Mouse (Mus musculus): ENCODE data around the gene Tmem160. TPM values are rescaled to one million over a fixed set of nuclear protein-coding genes. Genes with fewer than 3 reads are reported as not detected.
A peak's percentile ranks its signal among the peaks of the same experiment; 100 is the strongest.

Tmem160 gene
- 79.0 and 83.6 TPM in 2 replicates for polyA plus RNA-seq (2016; fragmentation: Nextera tagmentation; extraction: Ambion mirVana)

DNA sequence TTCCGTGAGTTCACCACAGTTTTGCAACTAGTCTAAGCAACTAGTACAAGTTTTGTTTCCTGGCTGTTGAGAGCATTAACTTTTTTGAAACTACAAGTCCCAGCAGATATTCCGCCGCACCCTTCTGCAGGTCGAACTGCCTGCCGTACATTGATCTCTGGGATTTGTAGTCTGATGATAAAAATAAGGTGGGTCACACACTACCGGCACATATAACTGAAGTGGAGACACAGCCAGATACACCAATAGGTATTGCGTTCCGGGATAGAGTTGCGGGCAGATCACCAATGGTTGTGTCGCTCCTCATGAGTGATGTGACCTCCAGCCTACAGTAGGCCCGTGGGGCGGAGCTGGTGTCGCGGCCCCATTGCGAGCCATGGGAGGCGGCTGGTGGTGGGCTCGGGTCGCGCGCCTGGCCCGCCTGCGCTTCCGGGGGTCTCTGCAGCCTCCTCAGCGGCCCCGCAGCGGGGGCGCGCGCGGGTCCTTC is at the start of gene Tmem160:
Gene Tmem160, plus strand, starts transcription at position 193 of the 487 bp plus-strand sequence.
- Histone ChIP-seq H3K27ac (ENCODE audit: poor library complexity, severe bottlenecking) (peak within 1 kb of the TSS; percentile 51), H3K36me3 (peaks cover 28% of the 10 kb centered on the region), H3K9ac (peak within 1 kb of the TSS; percentile 83), H3K27me3 (replicated peaks) (no peaks in the 10 kb centered on the region), H3K4me2 (peak within 1 kb of the TSS; percentile 93), H3K4me3 (peak within 1 kb of the TSS; percentile 91), H3K9me3 (replicated peaks) (no peaks in the 10 kb centered on the region), H3K4me1 (replicated peaks) (peaks cover 18% of the 10 kb centered on the region)
- WGBS: 2% methylated on average over 30 of the region's 30 CpGs
- ATAC-seq (ENCODE audit: insufficient number of reproducible peaks, low FRiP score): peak; percentile 97

DNA sequence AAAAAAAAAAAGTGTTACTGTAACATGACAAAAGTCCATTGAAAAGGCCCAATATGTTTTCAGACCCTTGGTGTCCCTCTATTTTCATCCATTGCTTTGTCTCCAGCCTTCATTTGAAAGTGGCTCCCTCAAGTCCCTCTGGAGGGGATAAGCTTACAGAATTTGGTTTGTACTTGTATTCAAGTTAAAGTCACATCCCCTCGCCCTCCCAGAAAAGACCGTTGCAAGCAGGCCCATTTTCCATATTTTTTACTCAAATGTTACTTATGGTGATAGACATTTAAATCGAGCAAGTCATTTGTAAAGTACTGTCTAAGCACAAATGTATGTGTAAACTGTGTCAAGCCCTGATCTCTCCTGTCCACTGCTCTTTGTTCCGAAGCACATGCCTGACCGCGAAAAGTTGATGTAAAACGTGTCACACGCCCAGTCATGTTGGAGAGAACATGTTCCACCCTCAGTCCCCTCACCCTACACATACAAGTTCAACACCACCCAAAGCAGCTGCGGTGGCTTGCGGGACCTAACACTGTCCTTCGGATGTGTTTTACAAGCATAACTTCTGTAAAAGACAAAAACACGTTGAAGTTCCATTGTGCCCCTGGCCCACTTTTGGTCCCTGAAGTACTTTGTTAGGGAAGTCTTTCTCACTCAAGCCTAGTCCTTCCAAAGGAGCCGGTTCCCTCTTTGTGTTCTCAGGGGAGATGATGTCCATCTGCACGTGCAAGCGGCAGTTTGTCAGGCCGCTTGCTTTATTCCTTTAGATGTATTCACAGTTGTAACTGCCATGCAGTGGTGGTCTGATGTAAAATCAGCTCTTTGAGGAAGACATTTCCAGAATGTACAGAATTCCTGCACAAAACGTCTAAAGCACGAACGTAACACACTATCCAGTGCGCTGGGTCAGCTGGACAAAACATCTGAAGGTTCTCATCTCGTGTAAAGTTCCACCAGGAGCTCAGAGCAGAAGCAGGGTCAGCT is 49.3 kb upstream of the Tmem160 start:
- Histone ChIP-seq H3K27me3 (replicated peaks) (no peaks in the 10 kb centered on the region), H3K4me2 (peak overlapping the region; percentile 91), H3K9me3 (replicated peaks) (no peaks in the 10 kb centered on the region), H3K36me3 (peaks cover 7% of the 10 kb centered on the region; the same call in 1 of the 2 replicates), H3K27ac (ENCODE audit: poor library complexity, severe bottlenecking) (peak overlapping the region; percentile 100), H3K9ac (peak overlapping the region; percentile 96), H3K4me1 (replicated peaks) (peaks cover 47% of the 10 kb centered on the region), H3K4me3 (peak overlapping the region; percentile 77)
- 40% methylated on average over 21 of the region's 21 CpGs for WGBS
- no peak for ATAC-seq (ENCODE audit: insufficient number of reproducible peaks, low FRiP score)

DNA sequence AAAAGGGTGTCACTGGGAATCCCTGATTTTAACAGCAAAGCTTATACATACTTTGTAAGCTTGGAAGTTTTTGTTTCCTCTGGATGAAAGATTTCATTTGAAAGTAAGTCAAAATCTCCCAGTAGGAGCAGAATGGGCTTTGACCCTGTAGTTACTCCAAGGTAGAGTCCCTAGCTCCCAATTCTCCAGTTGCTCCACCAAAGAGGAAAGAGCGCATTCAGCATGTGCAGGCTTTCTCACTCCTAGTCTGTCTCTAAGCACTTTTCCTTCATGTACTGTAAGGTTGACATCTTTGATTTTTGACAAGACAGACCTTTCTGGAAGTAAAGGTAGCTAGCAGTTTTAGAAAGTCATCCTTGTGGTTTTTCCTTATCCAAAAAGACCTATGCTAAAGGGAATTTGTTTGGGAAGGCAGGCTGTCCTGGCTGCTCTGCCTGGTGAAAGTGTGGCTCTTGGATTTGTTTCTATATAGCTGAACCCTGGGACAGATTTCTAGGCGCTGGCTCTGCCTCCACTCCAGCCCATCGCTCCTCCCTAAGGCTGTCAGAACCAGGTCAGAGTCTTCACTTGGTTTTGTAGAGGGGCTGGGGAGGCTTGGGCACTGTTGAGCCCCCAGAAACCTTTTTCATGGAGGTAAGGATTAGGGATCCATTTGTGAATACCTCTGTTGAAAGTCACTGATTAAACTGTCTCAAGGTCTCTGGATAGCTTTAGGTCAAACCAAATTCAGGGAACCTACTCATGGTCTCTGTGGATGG is 48.1 kb upstream of the Tmem160 start:
- H3K27ac ChIP-seq (ENCODE audit: poor library complexity, severe bottlenecking): peak overlapping the region; percentile 94
- H3K4me2 ChIP-seq: peak overlapping the region; percentile 52
- peaks cover 40% of the 10 kb centered on the region for H3K4me1 ChIP-seq (replicated peaks)
- no peak for ATAC-seq (ENCODE audit: insufficient number of reproducible peaks, low FRiP score)
- peaks cover 7% of the 10 kb centered on the region; the same call in 1 of the 2 replicates for H3K36me3 ChIP-seq
- no peaks in the 10 kb centered on the region for H3K27me3 ChIP-seq (replicated peaks)
- H3K9ac ChIP-seq: peak overlapping the region; percentile 42
- no peak overlapping the region for H3K4me3 ChIP-seq
- no peaks in the 10 kb centered on the region for H3K9me3 ChIP-seq (replicated peaks)
- WGBS: 65% methylated on average over 3 of the region's 3 CpGs

DNA sequence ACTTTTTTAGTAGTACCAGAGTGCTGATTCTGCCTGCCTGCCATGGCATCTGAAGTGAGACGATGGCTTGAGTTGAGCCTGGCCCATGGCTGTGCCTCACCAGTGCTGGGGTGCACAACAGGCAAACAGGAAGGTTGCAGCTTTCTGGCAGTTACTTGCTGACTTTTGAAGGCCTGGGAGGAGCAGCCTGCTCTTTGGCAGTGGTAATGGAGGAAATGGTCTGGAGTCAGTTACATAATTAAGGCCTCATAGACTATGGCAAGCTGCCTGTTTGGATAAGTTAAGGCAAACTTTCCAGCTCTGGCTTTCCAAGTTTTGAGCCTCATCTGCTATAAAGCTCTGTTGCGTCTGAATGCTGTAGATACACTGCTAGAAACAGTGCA is 47.5 kb upstream of the Tmem160 start:
- Histone ChIP-seq H3K9me3 (replicated peaks) (no peaks in the 10 kb centered on the region), H3K36me3 (peaks cover 7% of the 10 kb centered on the region; the same call in 1 of the 2 replicates), H3K4me1 (replicated peaks) (peaks cover 40% of the 10 kb centered on the region), H3K4me2 (peak overlapping the region; percentile 52), H3K27me3 (replicated peaks) (no peaks in the 10 kb centered on the region), H3K9ac (peak overlapping the region; percentile 42), H3K27ac (ENCODE audit: poor library complexity, severe bottlenecking) (peak overlapping the region; percentile 94), H3K4me3 (no peak overlapping the region)
- 44% methylated on average over 2 of the region's 2 CpGs for WGBS
- no peak for ATAC-seq (ENCODE audit: insufficient number of reproducible peaks, low FRiP score)

DNA sequence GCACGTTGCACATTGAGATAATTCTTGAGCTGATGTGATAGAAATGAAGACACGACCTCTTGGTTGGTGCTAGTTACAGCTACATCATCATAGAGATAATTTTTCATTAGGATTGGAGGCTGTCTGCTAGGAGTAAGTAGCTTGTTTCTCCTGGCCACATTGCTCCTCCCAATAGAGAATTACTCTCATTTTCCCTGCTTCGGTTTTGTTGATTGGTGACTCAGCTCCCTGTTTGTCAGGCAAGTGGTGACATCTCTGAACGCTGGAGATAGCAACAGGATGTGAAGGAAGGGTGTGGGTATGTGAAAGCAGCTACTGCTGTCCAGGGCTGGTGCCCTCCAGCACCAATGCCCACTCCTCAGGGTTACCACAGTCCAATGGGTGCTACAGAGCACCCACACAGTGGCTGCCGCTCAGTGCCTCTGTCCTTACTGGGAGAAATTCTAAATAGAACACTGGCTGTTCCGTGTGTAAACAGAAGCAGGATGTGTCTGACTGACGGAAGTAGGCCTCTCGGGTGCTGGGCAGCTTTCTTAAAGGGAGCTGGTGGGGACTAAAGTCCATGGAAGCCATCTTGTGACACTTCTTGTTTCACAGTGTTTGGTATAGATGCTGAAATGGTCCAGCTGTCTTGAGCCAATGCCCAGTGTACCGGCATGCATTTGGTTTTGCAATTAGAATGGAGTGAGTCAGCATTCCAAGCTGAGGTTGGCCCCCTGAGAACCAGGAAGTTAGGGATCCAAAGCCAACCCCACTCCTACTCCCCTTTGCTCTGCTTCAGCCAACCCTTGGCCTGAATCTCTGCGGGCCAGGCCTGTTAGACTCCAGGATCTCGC is 46.8 kb upstream of the Tmem160 start:
- peak overlapping the region; percentile 7; the same call in 1 of the 2 replicates for H3K4me3 ChIP-seq
- H3K4me1 ChIP-seq (replicated peaks): peaks cover 42% of the 10 kb centered on the region
- H3K4me2 ChIP-seq: peak overlapping the region; percentile 52
- no peaks in the 10 kb centered on the region for H3K9me3 ChIP-seq (replicated peaks)
- H3K27me3 ChIP-seq (replicated peaks): no peaks in the 10 kb centered on the region
- peak overlapping the region; percentile 94 for H3K27ac ChIP-seq (ENCODE audit: poor library complexity, severe bottlenecking)
- H3K36me3 ChIP-seq: peaks cover 7% of the 10 kb centered on the region; the same call in 1 of the 2 replicates
- peak; percentile 75 for ATAC-seq (ENCODE audit: insufficient number of reproducible peaks, low FRiP score)
- peak overlapping the region; percentile 42; the same call in 1 of the 2 replicates for H3K9ac ChIP-seq
- WGBS: 26% methylated on average over 11 of the region's 11 CpGs

DNA sequence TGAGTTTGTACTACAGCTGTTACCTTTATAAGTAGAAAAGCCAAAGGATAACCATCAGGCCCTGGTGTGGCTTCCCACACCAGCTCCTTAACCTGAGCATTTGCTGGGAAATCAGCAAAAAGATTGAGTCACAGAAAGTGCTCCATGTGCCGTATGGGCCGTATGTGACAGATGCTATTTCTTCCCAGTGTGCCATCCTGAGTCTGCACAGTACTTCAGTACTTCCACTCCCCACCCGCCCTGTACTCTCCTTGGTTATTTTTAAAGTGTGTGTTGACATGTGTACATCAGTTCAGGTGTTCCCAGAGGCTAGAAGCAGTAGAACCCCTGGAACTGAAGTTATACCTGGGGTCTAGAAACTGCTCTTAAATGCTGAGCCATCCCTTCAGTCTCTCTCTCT is 45.6 kb upstream of the Tmem160 start:
- Histone ChIP-seq H3K9ac (no peak overlapping the region), H3K4me3 (no peak overlapping the region), H3K4me1 (replicated peaks) (peaks cover 54% of the 10 kb centered on the region), H3K27ac (ENCODE audit: poor library complexity, severe bottlenecking) (no peak overlapping the region), H3K4me2 (no peak overlapping the region), H3K27me3 (replicated peaks) (no peaks in the 10 kb centered on the region), H3K36me3 (peaks cover 7% of the 10 kb centered on the region; the same call in 1 of the 2 replicates), H3K9me3 (replicated peaks) (no peaks in the 10 kb centered on the region)
- WGBS: 76% methylated on average over 3 of the region's 3 CpGs
- ATAC-seq (ENCODE audit: insufficient number of reproducible peaks, low FRiP score): no peak

DNA sequence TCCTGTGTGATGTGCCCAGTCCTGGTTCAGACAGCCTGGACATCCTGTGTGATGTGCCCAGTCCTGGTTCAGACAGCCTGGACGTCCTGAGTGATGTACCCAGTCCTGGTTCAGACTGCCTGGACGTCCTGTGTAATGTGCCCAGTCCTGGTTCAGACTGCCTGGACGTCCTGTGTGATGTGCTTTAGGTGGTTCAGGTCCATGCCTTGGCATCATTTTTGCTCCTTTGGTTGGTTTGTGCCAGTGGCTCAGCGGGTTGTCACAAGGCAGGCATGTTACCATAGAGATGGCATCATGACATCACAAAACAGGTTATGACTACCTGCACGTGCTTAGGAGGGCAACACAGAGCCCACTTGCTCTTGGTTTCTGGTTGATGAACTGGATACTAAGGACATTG is 41.5 kb upstream of the Tmem160 start:
- WGBS: 85% methylated on average over 5 of the region's 5 CpGs
- peaks cover 16% of the 10 kb centered on the region; the same call in 1 of the 2 replicates for H3K36me3 ChIP-seq
- H3K4me2 ChIP-seq: no peak overlapping the region
- H3K4me3 ChIP-seq: no peak overlapping the region
- peak overlapping the region; percentile 81 for H3K27ac ChIP-seq (ENCODE audit: poor library complexity, severe bottlenecking)
- no peak for ATAC-seq (ENCODE audit: insufficient number of reproducible peaks, low FRiP score)
- H3K27me3 ChIP-seq (replicated peaks): no peaks in the 10 kb centered on the region
- no peaks in the 10 kb centered on the region for H3K9me3 ChIP-seq (replicated peaks)
- peaks cover 43% of the 10 kb centered on the region for H3K4me1 ChIP-seq (replicated peaks)
- H3K9ac ChIP-seq: no peak overlapping the region

DNA sequence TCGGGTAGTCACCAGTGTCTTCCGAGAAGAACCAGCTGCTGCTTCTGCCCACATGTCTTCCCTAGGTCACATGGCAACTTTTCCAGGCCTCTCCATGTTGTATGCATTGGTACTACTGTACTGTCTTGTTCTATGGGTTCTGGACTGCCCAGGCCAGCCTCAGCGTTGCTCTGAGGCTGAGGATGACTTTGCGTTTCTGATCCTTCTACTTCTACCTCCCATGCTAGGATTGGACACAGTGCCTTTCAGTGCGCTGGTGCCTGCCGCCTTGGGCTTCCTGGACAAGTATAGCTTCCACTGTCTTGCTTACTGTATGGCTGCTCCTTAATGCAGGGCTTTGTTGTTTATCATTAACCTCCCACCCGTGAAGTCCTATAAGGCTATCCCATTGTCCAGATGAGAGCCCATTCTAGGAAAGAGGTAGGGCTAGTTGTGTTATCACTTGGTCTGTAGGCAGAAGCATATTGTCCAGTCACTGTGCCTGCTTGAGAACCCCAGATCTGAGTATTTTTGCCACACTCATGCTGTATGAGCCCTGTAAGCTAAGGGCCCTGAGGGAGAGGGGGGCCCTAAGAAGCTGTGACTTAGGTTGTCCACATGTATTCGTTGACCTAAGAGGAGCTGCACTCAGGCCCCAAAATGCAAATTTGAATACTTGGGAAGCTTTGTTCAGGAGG is 40.2 kb upstream of the Tmem160 start:
- H3K4me3 ChIP-seq: no peak overlapping the region
- peak overlapping the region; percentile 81 for H3K27ac ChIP-seq (ENCODE audit: poor library complexity, severe bottlenecking)
- H3K9ac ChIP-seq: no peak overlapping the region; the same call in 1 of the 2 replicates
- peak; percentile 87 for ATAC-seq (ENCODE audit: insufficient number of reproducible peaks, low FRiP score)
- H3K9me3 ChIP-seq (replicated peaks): no peaks in the 10 kb centered on the region
- no peak overlapping the region for H3K4me2 ChIP-seq
- H3K36me3 ChIP-seq: peaks cover 22% of the 10 kb centered on the region
- peaks cover 46% of the 10 kb centered on the region for H3K4me1 ChIP-seq (replicated peaks)
- 79% methylated on average over 8 of the region's 8 CpGs for WGBS
- no peaks in the 10 kb centered on the region for H3K27me3 ChIP-seq (replicated peaks)

DNA sequence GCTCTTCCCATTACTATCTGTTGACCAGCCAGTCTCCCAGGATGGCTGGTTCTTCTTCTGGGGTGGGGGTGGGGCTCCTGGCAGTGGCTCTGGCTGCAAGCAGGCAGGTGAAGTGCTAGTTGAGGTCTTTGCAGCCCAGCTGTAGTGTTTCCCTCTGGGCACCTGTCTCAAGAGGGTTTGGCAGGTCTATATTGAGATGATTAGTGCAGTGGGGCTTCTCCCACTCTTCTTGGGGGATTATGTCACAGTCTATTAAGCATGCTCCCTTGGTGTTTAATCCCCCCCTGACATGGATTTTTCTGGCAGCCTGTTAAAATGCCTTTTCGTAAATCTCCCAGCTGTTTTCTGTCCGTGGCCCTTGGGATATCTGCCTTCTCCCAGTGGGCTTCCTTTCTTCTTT is 39.6 kb upstream of the Tmem160 start:
- Histone ChIP-seq H3K36me3 (peaks cover 27% of the 10 kb centered on the region), H3K4me2 (no peak overlapping the region)
- 80% methylated on average over 2 of the region's 2 CpGs for WGBS

DNA sequence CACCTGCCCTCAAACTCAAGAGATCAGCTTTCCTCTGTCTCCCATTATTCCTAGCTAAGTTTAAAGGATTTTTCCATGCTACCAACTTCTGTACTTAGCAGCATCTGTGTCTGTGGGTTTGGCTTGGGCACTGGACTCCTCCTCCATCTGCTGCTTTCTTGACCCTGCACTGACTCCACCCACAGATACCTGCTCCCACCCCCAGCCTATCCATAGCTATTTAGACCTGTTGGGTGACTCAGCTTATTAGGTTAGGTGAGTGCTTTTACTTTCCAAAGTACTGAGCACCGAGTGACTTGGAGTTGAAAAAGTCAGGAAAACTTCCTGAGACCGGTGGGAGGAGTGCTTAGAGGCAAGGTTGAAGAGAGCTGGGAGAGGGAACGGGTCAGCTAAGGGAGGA is 37.2 kb upstream of the Tmem160 start:
- Histone ChIP-seq H3K4me2 (no peak overlapping the region), H3K9me3 (replicated peaks) (no peaks in the 10 kb centered on the region), H3K9ac (0 out of 2 replicates have a peak overlapping the region, but pooled peaks have one; percentile 2), H3K27me3 (replicated peaks) (no peaks in the 10 kb centered on the region), H3K27ac (ENCODE audit: poor library complexity, severe bottlenecking) (0 out of 2 replicates have a peak overlapping the region, but pooled peaks have one; percentile 14), H3K36me3 (peaks cover 50% of the 10 kb centered on the region), H3K4me1 (replicated peaks) (peaks cover 43% of the 10 kb centered on the region), H3K4me3 (no peak overlapping the region)
- 69% methylated on average over 3 of the region's 3 CpGs for WGBS
- ATAC-seq (ENCODE audit: insufficient number of reproducible peaks, low FRiP score): peak; percentile 82

More for the DNA sequence above, 39.6 kb upstream of the Tmem160 start:
- no peaks in the 10 kb centered on the region for H3K9me3 ChIP-seq (replicated peaks)
- no peak overlapping the region for H3K4me3 ChIP-seq
- peak overlapping the region; percentile 50 for H3K27ac ChIP-seq (ENCODE audit: poor library complexity, severe bottlenecking)
- no peaks in the 10 kb centered on the region for H3K27me3 ChIP-seq (replicated peaks)
- H3K4me1 ChIP-seq (replicated peaks): peaks cover 43% of the 10 kb centered on the region
- peak; percentile 27; the same call in 1 of the 2 replicates for ATAC-seq (ENCODE audit: insufficient number of reproducible peaks, low FRiP score)
- no peak overlapping the region for H3K9ac ChIP-seq

Measured in heart, embryonic 12.5 days (tissue).